Mouse (Mus musculus): Measurements from ENCODE around the gene Rbl1. TPM values are rescaled to one million over a fixed set of nuclear protein-coding genes. Genes with fewer than 3 reads are reported as not detected.

Rbl1 gene
- polyA plus RNA-seq, 1 experiment: 4.1 TPM

- Histone ChIP-seq H3K36me3 (ENCODE audit: control insufficient read depth, insufficient read depth) (peaks cover 4% of the 10 kb centered on the region), H3K4me3 (no peak overlapping the region), H3K79me2 (ENCODE audit: control insufficient read depth, insufficient read depth) (peaks cover 13% of the 10 kb centered on the region), H3ac (ENCODE audit: control insufficient read depth, insufficient read length) (no peak overlapping the region), H3K4me2 (ENCODE audit: low read depth) (no peak overlapping the region), H3K27me3 (ENCODE audit: control insufficient read depth, insufficient read depth, insufficient read length) (no peaks in the 10 kb centered on the region)
- TF ChIP-seq MYOG (IDR thresholded peaks at IDR 0.05; ENCODE audit: control insufficient read depth in 1 of 3, insufficient read depth in 1 of 3, insufficient read length in 2 of 3, low read depth in 2 of 3) (no peak), MAX (IDR thresholded peaks at IDR 0.05; ENCODE audit: low read depth) (no peak), TCF3 (IDR thresholded peaks at IDR 0.05; ENCODE audit: insufficient read length, low read depth) (no peak), MYOD1 (IDR thresholded peaks at IDR 0.05; ENCODE audit: control insufficient read depth in 1 of 3, insufficient read length in 2 of 3, low read depth in 2 of 3) (no peak), CEBPB (IDR thresholded peaks at IDR 0.05; ENCODE audit: insufficient read depth, poor library complexity, severe bottlenecking) (no peak), TCF12 (IDR thresholded peaks at IDR 0.05; ENCODE audit: insufficient read depth, poor library complexity, severe bottlenecking) (no peak), POLR2A (IDR thresholded peaks at IDR 0.05; ENCODE audit: insufficient read length, low read depth) (no peak), SRF (IDR thresholded peaks at IDR 0.05; ENCODE audit: control insufficient read depth, insufficient read length, low read depth) (no peak), E2F4 (IDR thresholded peaks at IDR 0.05; ENCODE audit: insufficient read depth) (no peak), USF1 (IDR thresholded peaks at IDR 0.05; ENCODE audit: low read depth) (no peak), POLR2AphosphoS2 (IDR thresholded peaks at IDR 0.05; ENCODE audit: insufficient read length, low read depth) (no peak), REST (IDR thresholded peaks at IDR 0.05; ENCODE audit: insufficient read depth, insufficient read length) (no peak)
These were observed 74.7 kb downstream of the Rbl1 start for GRCm38 (mm10) chr2:157129601-157130164.

GRCm38 (mm10) chr2:157129096-157129495 is 75.2 kb downstream of the Rbl1 start:
- TF ChIP-seq POLR2A (IDR thresholded peaks at IDR 0.05; ENCODE audit: insufficient read length, low read depth): no peak
- no peak for TF ChIP-seq MYOD1 (IDR thresholded peaks at IDR 0.05; ENCODE audit: control insufficient read depth in 1 of 3, insufficient read length in 2 of 3, low read depth in 2 of 3)
- no peak for TF ChIP-seq MAX (IDR thresholded peaks at IDR 0.05; ENCODE audit: low read depth)
- no peak for TF ChIP-seq MYOG (IDR thresholded peaks at IDR 0.05; ENCODE audit: control insufficient read depth in 1 of 3, insufficient read depth in 1 of 3, insufficient read length in 2 of 3, low read depth in 2 of 3)
- TF ChIP-seq TCF12 (IDR thresholded peaks at IDR 0.05; ENCODE audit: insufficient read depth, poor library complexity, severe bottlenecking): no peak
- no peak for TF ChIP-seq CEBPB (IDR thresholded peaks at IDR 0.05; ENCODE audit: insufficient read depth, poor library complexity, severe bottlenecking)
- no peak for TF ChIP-seq POLR2AphosphoS2 (IDR thresholded peaks at IDR 0.05; ENCODE audit: insufficient read length, low read depth)
- no peak for TF ChIP-seq REST (IDR thresholded peaks at IDR 0.05; ENCODE audit: insufficient read depth, insufficient read length)
- no peak for TF ChIP-seq E2F4 (IDR thresholded peaks at IDR 0.05; ENCODE audit: insufficient read depth)
- no peak for TF ChIP-seq TCF3 (IDR thresholded peaks at IDR 0.05; ENCODE audit: insufficient read length, low read depth)
- TF ChIP-seq SRF (IDR thresholded peaks at IDR 0.05; ENCODE audit: control insufficient read depth, insufficient read length, low read depth): no peak
- no peak for TF ChIP-seq USF1 (IDR thresholded peaks at IDR 0.05; ENCODE audit: low read depth)

GRCm38 (mm10) chr2:157128072-157128471 is 76.3 kb downstream of the Rbl1 start:
- Histone ChIP-seq H3K79me2 (ENCODE audit: control insufficient read depth, insufficient read depth) (peaks cover 4% of the 10 kb centered on the region), H3K36me3 (ENCODE audit: control insufficient read depth, insufficient read depth) (peaks cover 4% of the 10 kb centered on the region), H3K27me3 (ENCODE audit: control insufficient read depth, insufficient read depth, insufficient read length) (no peaks in the 10 kb centered on the region), H3ac (ENCODE audit: control insufficient read depth, insufficient read length) (no peak overlapping the region), H3K4me3 (no peak overlapping the region), H3K4me2 (ENCODE audit: low read depth) (no peak overlapping the region)
- TF ChIP-seq TCF3 (IDR thresholded peaks at IDR 0.05; ENCODE audit: insufficient read length, low read depth): no peak
- TF ChIP-seq MYOD1 (IDR thresholded peaks at IDR 0.05; ENCODE audit: control insufficient read depth in 1 of 3, insufficient read length in 2 of 3, low read depth in 2 of 3): peak in 1 of 3 experiments; percentile 6

More at GRCm38 (mm10) chr2:157129096-157129495, 75.2 kb downstream of the Rbl1 start:
- H3K79me2 ChIP-seq (ENCODE audit: control insufficient read depth, insufficient read depth): peaks cover 9% of the 10 kb centered on the region
- no peak overlapping the region for H3K4me2 ChIP-seq (ENCODE audit: low read depth)
- H3K27me3 ChIP-seq (ENCODE audit: control insufficient read depth, insufficient read depth, insufficient read length): no peaks in the 10 kb centered on the region
- H3K4me3 ChIP-seq: no peak overlapping the region
- no peak overlapping the region for H3ac ChIP-seq (ENCODE audit: control insufficient read depth, insufficient read length)
- H3K36me3 ChIP-seq (ENCODE audit: control insufficient read depth, insufficient read depth): peaks cover 4% of the 10 kb centered on the region

- Histone ChIP-seq H3K79me2 (ENCODE audit: control insufficient read depth, insufficient read depth) (no peaks in the 10 kb centered on the region), H3K4me3 (no peak overlapping the region), H3K36me3 (ENCODE audit: control insufficient read depth, insufficient read depth) (peaks cover 8% of the 10 kb centered on the region), H3K4me2 (ENCODE audit: low read depth) (no peak overlapping the region), H3K27me3 (ENCODE audit: control insufficient read depth, insufficient read depth, insufficient read length) (no peaks in the 10 kb centered on the region), H3ac (ENCODE audit: control insufficient read depth, insufficient read length) (no peak overlapping the region)
- TF ChIP-seq E2F4 (IDR thresholded peaks at IDR 0.05; ENCODE audit: insufficient read depth) (no peak), USF1 (IDR thresholded peaks at IDR 0.05; ENCODE audit: low read depth) (no peak), POLR2AphosphoS2 (IDR thresholded peaks at IDR 0.05; ENCODE audit: insufficient read length, low read depth) (no peak), MAX (IDR thresholded peaks at IDR 0.05; ENCODE audit: low read depth) (no peak), TCF3 (IDR thresholded peaks at IDR 0.05; ENCODE audit: insufficient read length, low read depth) (no peak), MYOG (IDR thresholded peaks at IDR 0.05; ENCODE audit: control insufficient read depth in 1 of 3, insufficient read depth in 1 of 3, insufficient read length in 2 of 3, low read depth in 2 of 3) (no peak), CEBPB (IDR thresholded peaks at IDR 0.05; ENCODE audit: insufficient read depth, poor library complexity, severe bottlenecking) (no peak), REST (IDR thresholded peaks at IDR 0.05; ENCODE audit: insufficient read depth, insufficient read length) (no peak), MYOD1 (IDR thresholded peaks at IDR 0.05; ENCODE audit: control insufficient read depth in 1 of 3, insufficient read length in 2 of 3, low read depth in 2 of 3) (no peak), TCF12 (IDR thresholded peaks at IDR 0.05; ENCODE audit: insufficient read depth, poor library complexity, severe bottlenecking) (no peak), SRF (IDR thresholded peaks at IDR 0.05; ENCODE audit: control insufficient read depth, insufficient read length, low read depth) (no peak), POLR2A (IDR thresholded peaks at IDR 0.05; ENCODE audit: insufficient read length, low read depth) (no peak)
These were observed 77.0 kb downstream of the Rbl1 start for GRCm38 (mm10) chr2:157127370-157127769.

- H3K36me3 ChIP-seq (ENCODE audit: control insufficient read depth, insufficient read depth): peaks cover 8% of the 10 kb centered on the region
- no peak overlapping the region for H3K4me3 ChIP-seq
- no peak overlapping the region for H3ac ChIP-seq (ENCODE audit: control insufficient read depth, insufficient read length)
- H3K27me3 ChIP-seq (ENCODE audit: control insufficient read depth, insufficient read depth, insufficient read length): no peaks in the 10 kb centered on the region
- no peaks in the 10 kb centered on the region for H3K79me2 ChIP-seq (ENCODE audit: control insufficient read depth, insufficient read depth)
- TF ChIP-seq SRF (IDR thresholded peaks at IDR 0.05; ENCODE audit: control insufficient read depth, insufficient read length, low read depth) (no peak), MYOG (IDR thresholded peaks at IDR 0.05; ENCODE audit: control insufficient read depth in 1 of 3, insufficient read depth in 1 of 3, insufficient read length in 2 of 3, low read depth in 2 of 3) (no peak), USF1 (IDR thresholded peaks at IDR 0.05; ENCODE audit: low read depth) (no peak), POLR2A (IDR thresholded peaks at IDR 0.05; ENCODE audit: insufficient read length, low read depth) (no peak), TCF3 (IDR thresholded peaks at IDR 0.05; ENCODE audit: insufficient read length, low read depth) (no peak), REST (IDR thresholded peaks at IDR 0.05; ENCODE audit: insufficient read depth, insufficient read length) (no peak), MYOD1 (IDR thresholded peaks at IDR 0.05; ENCODE audit: control insufficient read depth in 1 of 3, insufficient read length in 2 of 3, low read depth in 2 of 3) (no peak), POLR2AphosphoS2 (IDR thresholded peaks at IDR 0.05; ENCODE audit: insufficient read length, low read depth) (no peak), TCF12 (IDR thresholded peaks at IDR 0.05; ENCODE audit: insufficient read depth, poor library complexity, severe bottlenecking) (no peak), MAX (IDR thresholded peaks at IDR 0.05; ENCODE audit: low read depth) (no peak), E2F4 (IDR thresholded peaks at IDR 0.05; ENCODE audit: insufficient read depth) (no peak), CEBPB (IDR thresholded peaks at IDR 0.05; ENCODE audit: insufficient read depth, poor library complexity, severe bottlenecking) (no peak)
- no peak overlapping the region for H3K4me2 ChIP-seq (ENCODE audit: low read depth)
These were observed 79.1 kb downstream of the Rbl1 start for GRCm38 (mm10) chr2:157125246-157125645.

Measured in myocyte (in vitro differentiated cells).